Mouse (Mus musculus) c-Kit-positive CD71-negative TER-119-negative erythroid progenitor cells, embryonic 14.5 days (primary cell): Measurements from ENCODE around the gene H2-Oa.

Experiments
- DNase-seq: peaks from one replicate; pipeline ENCODE4 v3.0.0-alpha.2; 2013; ENCODE audit warnings: low read depth

Gene H2-Oa

DNA sequence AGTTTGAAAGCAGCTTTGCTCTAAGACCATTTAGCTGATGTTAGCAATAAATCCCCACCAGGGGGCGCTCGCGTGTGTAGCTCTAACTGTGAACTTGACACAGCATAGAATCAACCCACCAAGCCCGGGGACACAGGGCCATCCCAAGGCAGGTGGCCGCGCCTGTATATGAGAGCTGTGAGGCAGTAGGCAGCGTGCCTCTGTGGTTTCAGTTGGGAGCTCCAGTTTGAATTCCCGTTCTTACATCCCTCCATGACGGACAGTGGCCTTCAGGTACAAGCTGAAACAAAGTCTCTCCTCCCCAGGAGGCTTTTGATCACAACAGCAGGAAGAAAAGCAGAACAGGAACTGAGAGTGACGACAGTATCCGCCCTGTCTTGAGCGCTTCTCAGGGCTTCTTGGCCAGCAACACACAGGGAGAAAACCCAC, 9.5 kb downstream of the H2-Oa start:
- DNase-seq, result peak; percentile 98

DNA sequence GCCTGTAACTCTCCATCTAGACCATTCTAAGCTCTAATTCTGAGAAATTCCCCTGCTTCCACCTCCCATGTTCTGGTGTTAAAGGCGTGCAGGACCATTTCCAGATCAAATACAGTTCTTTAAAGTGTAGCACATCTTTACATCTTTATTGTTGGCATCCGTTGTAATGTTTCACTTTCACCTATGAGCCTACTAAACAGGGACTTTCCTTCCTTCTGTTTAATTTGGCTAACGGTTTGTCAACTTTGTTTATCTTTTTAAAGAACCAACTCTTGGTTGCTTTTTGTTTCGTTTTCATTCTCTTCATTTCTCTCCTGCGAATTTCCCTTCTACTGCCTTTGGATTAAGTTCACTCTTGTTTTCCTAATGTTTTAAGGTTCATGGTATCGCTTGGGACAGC, 10.7 kb downstream of the H2-Oa start:
- DNase-seq, result no peak

DNA sequence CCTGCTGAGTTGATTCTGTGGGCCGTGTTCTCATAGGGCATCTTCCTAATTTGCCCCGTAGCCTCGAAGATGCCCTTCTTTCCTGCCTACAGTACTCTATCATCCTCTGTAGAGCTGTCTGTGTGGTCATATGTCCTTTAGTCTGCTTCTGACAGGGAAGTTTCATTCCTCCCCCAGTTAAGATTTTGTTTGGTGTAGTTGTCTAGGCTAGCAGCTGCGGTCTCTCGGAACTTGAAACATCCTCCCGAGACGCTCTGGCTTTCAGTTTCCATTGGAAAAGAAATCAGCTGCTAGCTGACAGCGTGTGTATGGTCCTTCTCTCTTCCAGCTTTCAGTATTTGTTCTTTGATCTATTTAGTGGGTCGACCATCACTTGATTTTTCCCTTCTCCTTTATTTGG, 12.7 kb downstream of the H2-Oa start:
- no peak for DNase-seq

- no peak for DNase-seq
Observed at GRCm38 (mm10) chr17:34106555-34106954, 14.4 kb downstream of the H2-Oa start.

DNA sequence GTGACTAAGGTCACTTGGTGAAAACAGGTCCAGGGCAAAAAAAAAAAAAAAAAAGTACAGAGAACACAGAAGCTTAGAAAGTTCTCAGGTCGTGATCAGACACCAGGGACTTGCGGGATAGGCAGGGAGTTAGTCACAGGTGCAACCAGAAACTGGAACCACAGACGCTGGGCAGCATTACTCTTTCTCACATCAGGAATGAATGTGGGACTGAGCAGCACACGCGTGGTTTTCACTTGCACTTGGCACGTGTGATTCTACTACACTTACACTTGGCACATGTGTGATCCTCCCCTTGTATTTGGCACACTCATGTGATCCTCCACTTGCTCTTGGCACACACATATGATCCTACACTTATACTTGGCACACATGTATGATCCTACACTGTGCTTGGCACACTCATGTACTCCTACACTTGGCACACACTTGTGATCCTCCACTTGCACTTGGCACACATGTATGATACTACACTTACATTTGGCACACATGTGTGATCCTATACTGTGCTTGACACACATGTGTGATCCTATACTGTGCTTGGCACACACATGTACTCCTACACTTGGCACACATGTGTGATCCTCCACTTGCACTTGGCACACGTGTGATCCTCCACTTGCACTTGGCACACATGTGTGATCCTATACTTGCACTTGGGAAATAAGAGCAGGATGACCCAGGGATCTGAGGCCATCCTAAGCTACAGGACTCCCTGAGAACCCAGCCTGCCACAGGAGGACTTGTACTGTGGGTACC, 15.1 kb downstream of the H2-Oa start:
- DNase-seq, result no peak

GRCm38 (mm10) chr17:34108460-34108859, 16.3 kb downstream of the H2-Oa start:
- no peak for DNase-seq

- no peak for DNase-seq
Observed at GRCm38 (mm10) chr17:34109038-34109805, 17.1 kb downstream of the H2-Oa start.

GRCm38 (mm10) chr17:34109806-34110195, 17.7 kb downstream of the H2-Oa start:
- no peak for DNase-seq

GRCm38 (mm10) chr17:34110309-34110708, 18.2 kb downstream of the H2-Oa start:
- no peak for DNase-seq

GRCm38 (mm10) chr17:34114114-34114513, 22.0 kb downstream of the H2-Oa start:
- DNase-seq, result no peak

DNA sequence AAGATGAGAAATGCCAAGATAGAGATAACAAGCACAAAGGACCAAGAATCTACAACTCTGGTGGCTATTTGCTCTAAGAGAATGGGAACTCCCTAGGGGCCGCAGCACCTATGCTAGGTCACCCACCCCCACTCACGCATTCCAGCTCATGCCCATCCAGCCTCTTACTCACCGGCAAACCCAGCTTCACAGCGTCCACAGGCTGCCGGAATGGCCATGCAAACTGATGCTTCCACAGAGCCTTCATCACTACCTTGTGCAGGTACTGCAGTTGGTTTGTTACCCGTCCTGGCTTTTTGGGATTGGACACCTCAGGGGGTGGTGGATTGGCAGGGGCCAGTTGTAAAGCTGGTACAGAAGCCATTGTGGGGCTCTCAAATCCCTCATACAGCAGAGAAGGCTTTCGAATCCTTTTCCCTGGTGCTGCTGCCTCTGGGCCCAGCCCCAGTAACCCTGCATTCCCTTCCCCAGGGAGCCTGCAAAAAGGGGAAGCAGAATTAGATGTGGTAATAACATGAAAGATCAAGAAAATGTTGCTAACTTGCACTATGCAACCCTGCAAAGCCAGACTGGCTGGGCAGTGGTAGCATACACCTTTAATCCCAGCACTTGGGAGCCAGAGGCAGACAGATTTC, 24.7 kb downstream of the H2-Oa start:
- DNase-seq, result no peak

- no peak for DNase-seq
Observed at GRCm38 (mm10) chr17:34117421-34118112, 25.4 kb downstream of the H2-Oa start.

DNA sequence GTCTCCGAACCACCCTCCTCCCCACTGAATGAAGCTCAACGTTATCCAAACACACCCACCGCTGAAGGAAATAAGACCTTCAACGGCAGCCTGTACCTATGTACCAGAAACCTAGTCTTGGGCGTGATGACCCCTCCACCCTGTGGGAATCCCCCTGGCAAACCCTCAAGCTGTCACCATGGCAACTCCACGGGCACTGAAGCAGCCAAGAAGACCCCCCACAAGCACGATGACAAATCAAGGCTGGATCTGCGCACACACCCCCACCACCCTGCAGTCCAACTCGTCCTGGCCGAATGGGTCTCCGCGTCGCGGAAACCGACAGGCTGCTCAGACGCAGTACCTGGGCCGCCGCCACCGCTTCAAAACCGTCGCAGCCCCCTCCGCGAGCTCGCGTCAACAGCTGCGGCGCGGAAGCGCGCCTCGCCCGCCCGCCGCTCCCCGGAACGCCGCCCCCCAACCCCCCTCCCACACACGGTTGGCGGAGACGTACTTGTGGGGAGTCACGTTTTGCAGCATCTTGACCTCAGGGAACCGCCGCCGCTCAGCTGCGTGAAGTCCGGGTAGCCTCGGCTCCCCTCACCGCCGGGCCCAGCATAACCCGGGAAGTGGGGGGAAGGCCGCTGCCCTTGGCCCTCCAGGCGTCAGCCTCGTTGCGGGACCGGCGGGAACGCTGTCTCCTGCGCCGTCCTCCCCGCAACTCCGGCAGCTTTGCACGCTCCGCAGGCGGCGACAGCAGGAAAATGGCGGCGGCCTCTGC, 26.2 kb downstream of the H2-Oa start:
- no peak for DNase-seq

GRCm38 (mm10) chr17:34118873-34119248, 26.7 kb downstream of the H2-Oa start:
- DNase-seq, result no peak

- peak; percentile 99 for DNase-seq
Observed at GRCm38 (mm10) chr17:34119249-34120179, 27.4 kb downstream of the H2-Oa start, which contains the start of gene H2-DMa. TSS of gene H2-DMa (plus strand) at chr17:34119541.

DNA sequence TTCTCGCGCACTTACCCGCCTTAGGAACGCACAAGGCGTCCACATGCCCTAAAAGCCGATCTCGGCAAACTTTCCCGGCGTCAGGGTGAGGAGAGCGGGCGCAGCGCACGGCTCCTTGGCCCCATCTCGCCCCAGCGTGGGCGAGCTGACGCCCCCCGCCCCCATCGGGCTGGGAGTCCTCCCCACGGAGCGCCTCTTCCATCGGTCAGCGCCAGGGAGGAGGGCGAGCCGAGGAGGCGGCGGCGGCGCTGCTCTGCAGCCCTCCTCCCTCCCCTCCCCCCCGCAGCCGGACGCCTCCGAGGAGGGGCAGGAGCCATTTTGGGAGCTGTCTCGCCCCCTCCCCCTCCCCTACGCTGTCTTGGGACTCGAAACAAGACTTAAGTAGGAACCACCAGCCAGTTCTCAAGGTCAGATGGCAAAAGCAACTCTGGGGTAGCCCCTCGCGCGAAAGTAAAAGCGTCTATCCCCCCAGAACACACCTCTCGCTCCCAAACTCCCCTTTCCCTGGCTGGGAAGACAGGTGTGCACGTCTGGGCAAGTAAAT, 28.1 kb downstream of the H2-Oa start:
- DNase-seq, result no peak

DNA sequence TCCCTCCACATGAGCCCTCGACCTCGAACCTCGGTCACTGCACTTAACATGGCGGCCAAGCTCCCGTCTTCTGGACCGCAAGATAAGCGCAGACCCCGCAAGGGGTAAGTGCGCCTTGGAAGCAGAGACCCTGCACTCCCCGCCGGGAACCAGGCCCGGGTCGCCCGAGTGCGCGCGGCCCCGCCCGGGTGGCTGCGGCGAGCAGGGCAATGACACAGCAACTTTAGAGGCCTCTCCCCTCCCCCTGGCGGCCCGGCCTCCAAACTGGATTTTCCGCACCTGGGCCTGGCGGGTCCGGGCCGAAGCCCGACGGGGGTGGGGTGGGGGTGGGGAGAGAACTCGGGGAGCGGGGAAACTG, 28.7 kb downstream of the H2-Oa start:
- no peak for DNase-seq

- no peak for DNase-seq
Observed at GRCm38 (mm10) chr17:34121172-34121878, 29.2 kb downstream of the H2-Oa start.

GRCm38 (mm10) chr17:34121879-34122187, 29.7 kb downstream of the H2-Oa start:
- no peak for DNase-seq
